Mouse (Mus musculus): ENCODE measurements at regions not wholly inside any gene's neighbourhood (a gene's known extent, or its start where the extent isn't known, plus 50 kb on each side); places are given as distances from the start of the nearest gene placed in this dataset.

- Histone ChIP-seq H3K27ac (ENCODE audit: control insufficient read depth, low read depth, low read length) (no peak overlapping the region), H3K9ac (ENCODE audit: control insufficient read depth, low read depth, low read length, poor library complexity, severe bottlenecking) (no peak overlapping the region), H3K9me3 (replicated peaks; ENCODE audit: insufficient read depth, low read length) (no peaks in the 10 kb centered on the region), H3K4me3 (ENCODE audit: control insufficient read depth in 1 of 2, insufficient read depth in 1 of 2, low read depth in 2 of 2, low read length in 2 of 2) (no peak overlapping the region), H3K36me3 (ENCODE audit: control insufficient read depth in 1 of 2, insufficient read depth in 2 of 2, low read length in 2 of 2) (no peaks in the 10 kb centered on the region), H3K4me1 (ENCODE audit: control insufficient read depth in 1 of 2, insufficient read depth in 2 of 2, low read length in 2 of 2) (no peaks in the 10 kb centered on the region), H3K79me2 (ENCODE audit: control insufficient read depth, insufficient read depth, low read length, poor library complexity) (no peaks in the 10 kb centered on the region), H3K27me3 (ENCODE audit: control insufficient read depth in 1 of 2, insufficient read depth in 2 of 2, low read length in 2 of 2) (no peaks in the 10 kb centered on the region)
- TF ChIP-seq EP300 (IDR thresholded peaks at IDR 0.05; ENCODE audit: low read depth in 1 of 2, low read length in 2 of 2): no peak
- no peak for TF ChIP-seq CHD1 (IDR thresholded peaks at IDR 0.05; ENCODE audit: low read depth, low read length)
- no peak for TF ChIP-seq TBP (IDR thresholded peaks at IDR 0.05; ENCODE audit: low read depth, low read length)
- TF ChIP-seq NRF1 (IDR thresholded peaks at IDR 0.05; ENCODE audit: insufficient read depth, low read depth, low read length, poor library complexity, severe bottlenecking): no peak
- no peak for TF ChIP-seq KAT2A (conservative IDR thresholded peaks at IDR 0.05; ENCODE audit: low read depth, low read length)
- TF ChIP-seq MAZ (IDR thresholded peaks at IDR 0.05; ENCODE audit: low read depth, low read length): no peak
- no peak for TF ChIP-seq SMC3 (IDR thresholded peaks at IDR 0.05; ENCODE audit: low read depth, low read length)
- TF ChIP-seq ZKSCAN1 (IDR thresholded peaks at IDR 0.05; ENCODE audit: low read depth, low read length): no peak
- TF ChIP-seq MAX (IDR thresholded peaks at IDR 0.05; ENCODE audit: low read length): no peak
- TF ChIP-seq MXI1 (IDR thresholded peaks at IDR 0.05; ENCODE audit: low read depth, low read length): no peak
- TF ChIP-seq USF1 (IDR thresholded peaks at IDR 0.05; ENCODE audit: low read depth, low read length): no peak
- TF ChIP-seq TAL1 (IDR thresholded peaks at IDR 0.05; ENCODE audit: low read length): no peak
- TF ChIP-seq TCF12 (IDR thresholded peaks at IDR 0.05; ENCODE audit: low read depth, low read length): no peak
- TF ChIP-seq CTCF (IDR thresholded peaks at IDR 0.05 in 2 of 3, conservative IDR thresholded peaks at IDR 0.05 in 1 of 3; ENCODE audit: control insufficient read depth in 1 of 3, insufficient read depth in 1 of 3, low read depth in 2 of 3, low read length in 3 of 3, poor library complexity in 1 of 3, severe bottlenecking in 1 of 3): no peak
- no peak for TF ChIP-seq ELF1 (IDR thresholded peaks at IDR 0.05; ENCODE audit: low read depth, low read length)
- TF ChIP-seq CHD2 (IDR thresholded peaks at IDR 0.05; ENCODE audit: low read length): no peak
- TF ChIP-seq GABPA (IDR thresholded peaks at IDR 0.05; ENCODE audit: low read depth, low read length): no peak
- no peak for TF ChIP-seq SIN3A (IDR thresholded peaks at IDR 0.05; ENCODE audit: low read length)
- no peak for TF ChIP-seq RAD21 (IDR thresholded peaks at IDR 0.05; ENCODE audit: low read depth, low read length)
- no peak for DNase-seq (ENCODE audit: low read depth, low spot score)
These were observed 213.8 kb upstream of the Cwc22 start for GRCm38 (mm10) chr2:78159877-78160485.

DNA sequence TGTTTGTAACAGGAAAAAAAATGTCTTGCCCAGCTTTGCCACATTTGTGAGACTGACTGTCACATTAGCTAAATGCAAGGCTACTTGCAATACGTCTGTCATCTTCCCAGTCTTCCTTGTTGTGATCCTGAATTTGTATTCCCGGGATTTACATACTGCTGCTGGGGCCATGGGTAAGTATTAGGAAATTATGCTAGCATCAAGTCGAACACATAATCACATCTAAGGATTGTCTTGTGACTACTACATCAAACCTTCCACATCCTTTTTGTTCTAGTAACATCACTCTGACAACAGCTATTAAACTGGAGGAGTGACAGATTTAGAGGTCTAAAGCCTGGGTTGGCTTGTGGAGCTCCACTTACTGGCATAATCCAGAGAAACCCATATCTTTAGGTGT, 164.2 kb upstream of the Cwc22 start:
- Histone ChIP-seq H3K4me1 (ENCODE audit: control insufficient read depth in 1 of 2, insufficient read depth in 2 of 2, low read length in 2 of 2) (no peaks in the 10 kb centered on the region), H3K79me2 (ENCODE audit: control insufficient read depth, insufficient read depth, low read length, poor library complexity) (no peaks in the 10 kb centered on the region)
- TF ChIP-seq KAT2A (conservative IDR thresholded peaks at IDR 0.05; ENCODE audit: low read depth, low read length) (no peak), NELFE (IDR thresholded peaks at IDR 0.05; ENCODE audit: low read depth, low read length) (no peak), UBTF (IDR thresholded peaks at IDR 0.05; ENCODE audit: borderline replicate concordance, insufficient read depth, low read depth, low read length) (no peak), GABPA (IDR thresholded peaks at IDR 0.05; ENCODE audit: low read depth, low read length) (no peak), TAL1 (IDR thresholded peaks at IDR 0.05; ENCODE audit: low read length) (no peak), CTCF (IDR thresholded peaks at IDR 0.05 in 2 of 3, conservative IDR thresholded peaks at IDR 0.05 in 1 of 3; ENCODE audit: control insufficient read depth in 1 of 3, insufficient read depth in 1 of 3, low read depth in 2 of 3, low read length in 3 of 3, poor library complexity in 1 of 3, severe bottlenecking in 1 of 3) (no peak), USF1 (IDR thresholded peaks at IDR 0.05; ENCODE audit: low read depth, low read length) (no peak), POLR2AphosphoS2 (IDR thresholded peaks at IDR 0.05; ENCODE audit: low read length) (no peak), MXI1 (IDR thresholded peaks at IDR 0.05; ENCODE audit: low read depth, low read length) (no peak), SIN3A (IDR thresholded peaks at IDR 0.05; ENCODE audit: low read length) (no peak), RAD21 (IDR thresholded peaks at IDR 0.05; ENCODE audit: low read depth, low read length) (no peak), TCF12 (IDR thresholded peaks at IDR 0.05; ENCODE audit: low read depth, low read length) (no peak), EP300 (IDR thresholded peaks at IDR 0.05; ENCODE audit: low read depth in 1 of 2, low read length in 2 of 2) (no peak), MYC (IDR thresholded peaks at IDR 0.05; ENCODE audit: low read depth, low read length) (no peak), MAFK (IDR thresholded peaks at IDR 0.05; ENCODE audit: borderline replicate concordance, low read depth, low read length) (no peak), ZNF384 (IDR thresholded peaks at IDR 0.05; ENCODE audit: low read depth, low read length) (no peak), CHD2 (IDR thresholded peaks at IDR 0.05; ENCODE audit: low read length) (no peak), ZC3H11A (IDR thresholded peaks at IDR 0.05; ENCODE audit: low read depth, low read length) (no peak)

More for the DNA sequence above, 164.2 kb upstream of the Cwc22 start:
- Histone ChIP-seq H3K27ac (ENCODE audit: control insufficient read depth, low read depth, low read length) (no peak overlapping the region), H3K4me3 (ENCODE audit: control insufficient read depth in 1 of 2, insufficient read depth in 1 of 2, low read depth in 2 of 2, low read length in 2 of 2) (no peak overlapping the region), H3K36me3 (ENCODE audit: control insufficient read depth in 1 of 2, insufficient read depth in 2 of 2, low read length in 2 of 2) (no peaks in the 10 kb centered on the region), H3K9ac (ENCODE audit: control insufficient read depth, low read depth, low read length, poor library complexity, severe bottlenecking) (no peak overlapping the region), H3K27me3 (ENCODE audit: control insufficient read depth in 1 of 2, insufficient read depth in 2 of 2, low read length in 2 of 2) (no peaks in the 10 kb centered on the region), H3K9me3 (replicated peaks; ENCODE audit: insufficient read depth, low read length) (no peaks in the 10 kb centered on the region)
- DNase-seq (ENCODE audit: low read depth, low spot score): no peak
